ENCODE assay signal across 8 mouse cellular contexts in the genomic region with DNA sequence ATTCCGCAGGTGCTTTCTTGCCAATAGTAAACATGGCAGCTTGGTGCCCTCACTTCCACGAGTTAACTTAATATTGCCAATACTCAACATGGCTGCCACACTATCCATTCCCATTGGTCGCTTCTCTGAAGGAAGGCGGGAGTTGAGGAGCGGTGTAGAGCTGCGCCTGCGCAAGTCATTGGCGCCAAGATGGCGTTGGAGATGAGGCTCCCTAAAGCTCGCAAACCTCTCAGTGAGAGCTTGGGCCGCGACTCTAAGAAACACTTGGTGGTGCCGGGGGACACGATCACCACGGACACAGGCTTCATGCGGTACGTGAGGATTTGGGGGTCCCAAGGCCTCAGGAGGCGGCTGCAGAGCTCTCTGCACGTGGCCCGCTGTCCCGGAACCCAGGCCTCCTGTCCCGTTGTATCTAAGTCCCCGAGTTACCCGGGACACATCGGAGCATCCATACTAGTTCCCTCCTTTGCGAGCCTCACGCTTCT. TPM values are rescaled to one million over a fixed set of nuclear protein-coding genes. Genes with fewer than 3 reads are reported as not detected.
DNase-seq lines count a peak whose midpoint lies in the region; ATAC-seq and TF ChIP-seq lines count a peak whose summit lies in the region.

A gene (plus strand): TSS at position 165 of the 485 bp plus-strand sequence.

- H3K9ac ChIP-seq in ES-E14 (ENCODE audit: insufficient read depth, low read depth, low read length, poor library complexity, severe bottlenecking): peak within 1 kb of the TSS; percentile 96
- peak within 1 kb of the TSS; percentile 67 for H3K9ac ChIP-seq in forebrain, embryonic 15.5 days (replicated peaks)

- H3K4me2 ChIP-seq in forebrain, embryonic 15.5 days (replicated peaks): peak within 1 kb of the TSS; percentile 92

- peaks cover 35% of the 10 kb centered on the region for H3K36me3 ChIP-seq in ES-E14 (ENCODE audit: control insufficient read depth, insufficient read depth, low read length, poor library complexity, severe bottlenecking)
- H3K36me3 ChIP-seq in forebrain, embryonic 15.5 days: peaks cover 25% of the 10 kb centered on the region

- peak; percentile 97; the same call in 1 of the 2 replicates for TF ChIP-seq POLR2A in lung, adult 2 months (IDR thresholded peaks at IDR 0.05; ENCODE audit: borderline replicate concordance, extremely low read depth, low read depth, low read length)

- peak within 1 kb of the TSS; percentile 74 to 88 for H3K4me3 ChIP-seq in ES-E14 (ENCODE audit: insufficient read depth in 1 of 2, low read depth in 1 of 2, low read length in 2 of 2, poor library complexity in 1 of 2, severe bottlenecking in 1 of 2)
- H3K4me3 ChIP-seq in forebrain, embryonic 15.5 days: peak within 1 kb of the TSS; percentile 69
- peak within 1 kb of the TSS; percentile 94 for H3K4me3 ChIP-seq in lung, adult 2 months (replicated peaks; ENCODE audit: extremely low read depth, low read depth, low read length)

- DNase-seq in ES-E14 (ENCODE audit: low read depth, low spot score): peak; percentile 97
- DNase-seq in cerebellum, adult 11-12 months: peak; percentile 93
- DNase-seq in heart, postnatal 25 days (ENCODE audit: low spot score): peak; percentile 87
- DNase-seq in layer of hippocampus, adult 18-20 months (ENCODE audit: low spot score in 2 of 2): peak; percentile 90 to 96
- DNase-seq in lung, adult 2 months: peak; percentile 84
- DNase-seq in thymus, adult 18-20 months: peak; percentile 81 to 90

- TF ChIP-seq CTCF in lung, adult 2 months (IDR thresholded peaks at IDR 0.05; ENCODE audit: insufficient read depth, low read length): no peak

- no peaks in the 10 kb centered on the region for H3K9me3 ChIP-seq in ES-E14 (ENCODE audit: control insufficient read depth, insufficient read depth, low read depth, low read length)
- H3K9me3 ChIP-seq in forebrain, embryonic 15.5 days: no peaks in the 10 kb centered on the region

- under 1% methylated on average over 27 of the region's 27 CpGs for WGBS in forebrain, embryonic 15.5 days
- WGBS in lung, adult 2 months: 1% methylated on average over 27 of the region's 27 CpGs

- in situ Hi-C loops in ES-E14 (cut with MboI; ENCODE audit: low sequenced_read_pairs in 2 of 2, unreplicated experiment in 2 of 2): no loop called here

- no peaks in the 10 kb centered on the region for H3K27me3 ChIP-seq in forebrain, embryonic 15.5 days

- intact Hi-C loops in heart, postnatal 25 days (cut with DNase I): no loop called here

- no peak within 1 kb of the TSS for H3K27ac ChIP-seq in ES-E14 (ENCODE audit: insufficient read depth, low read depth, low read length, poor library complexity, severe bottlenecking)
- H3K27ac ChIP-seq in forebrain, embryonic 15.5 days (replicated peaks): peak within 1 kb of the TSS; percentile 42; the same call in 1 of the 2 replicates

- peaks cover 2 to 11% of the 10 kb centered on the region in 2 experiments; a peak in 2 of 4 replicates for H3K4me1 ChIP-seq in ES-E14 (ENCODE audit: control insufficient read depth in 2 of 2, insufficient read depth in 2 of 2, low read length in 2 of 2, poor library complexity in 1 of 2)
- H3K4me1 ChIP-seq in forebrain, embryonic 15.5 days: peaks cover 17% of the 10 kb centered on the region
- no peaks in the 10 kb centered on the region; the same call in 1 of the 2 replicates for H3K4me1 ChIP-seq in lung, adult 2 months (ENCODE audit: control insufficient read depth, insufficient read depth, low read length)

- peak; percentile 98 for ATAC-seq in forebrain, embryonic 15.5 days (replicated peaks)
- ATAC-seq in neutrophil, adult 5-6 weeks (ENCODE audit: extremely low read depth, insufficient number of reproducible peaks, low FRiP score, poor library complexity, severe bottlenecking): peak; percentile 97

TF ChIP-seq in ES-E14, 5 proteins besides CTCF, POLR2A, EP300 and RAD21:
- TF ChIP-seq CHD2 (IDR thresholded peaks at IDR 0.05; ENCODE audit: low read depth, low read length): no peak
- TF ChIP-seq HCFC1 (IDR thresholded peaks at IDR 0.05; ENCODE audit: borderline replicate concordance, insufficient read depth, low read length): peak; percentile 91
- TF ChIP-seq ZC3H11A (IDR thresholded peaks at IDR 0.05; ENCODE audit: borderline replicate concordance, low read depth, low read length): no peak
- TF ChIP-seq MAFK (IDR thresholded peaks at IDR 0.05; ENCODE audit: insufficient read depth, low read depth, low read length): no peak
- TF ChIP-seq ZNF384 (IDR thresholded peaks at IDR 0.05; ENCODE audit: low read depth, low read length): no peak

RNA-seq across cellular contexts. Expression of the gene that starts here (rescaled TPM):
- 103 and 105 TPM in 2 replicates for total RNA-seq in ES-E14 (2012; rRNA removed)
- polyA plus RNA-seq in forebrain, embryonic 15.5 days (2015; fragmentation: Nextera tagmentation; extraction: Ambion mirVana): 41.6 and 44.2 TPM in 2 replicates
- total RNA-seq in heart, postnatal 25 days (2021): 1 to 10 TPM; 8.3 to 9.6 TPM
- 10 to 100 TPM; 21.8 to 22.3 TPM for total RNA-seq in layer of hippocampus, adult 18-20 months (2021)
- polyA plus RNA-seq in lung, adult 2 months (2012; rRNA removed): 7.7 and 8.8 TPM in 2 replicates
- 27.1 and 30.2 TPM in 2 replicates for total RNA-seq in neutrophil, adult 5-6 weeks (2017)
